9 mouse cellular contexts compared by ENCODE assay signal in genomic region chr19:47013340-47014158, GRCm38 (mm10). TPM values are rescaled to one million over a fixed set of nuclear protein-coding genes. Genes with fewer than 3 reads are reported as not detected.
DNase-seq lines count a peak whose midpoint lies in the region; ATAC-seq and TF ChIP-seq lines count a peak whose summit lies in the region.
"Had no signal": no experiment of that assay in that cellular context is flagged by ENCODE, and none has a peak within 500 bp of the region (broad histone marks: within the 10 kb centered on the region; RNA-seq: fewer than 3 reads in every experiment).

No protein-coding gene starts in this region.

- DNase-seq in embryo, embryonic 10.5 days (ENCODE audit: low spot score): peak; percentile 19
- no peak for DNase-seq in embryo, embryonic 9.5 days (ENCODE audit: extremely low spot score)
- no peak for DNase-seq in stomach, postnatal 0 days (ENCODE audit: low spot score)
- no peak for DNase-seq in adrenal gland, postnatal 25 days

- TF ChIP-seq CTCF in stomach, postnatal 0 days (IDR thresholded peaks at IDR 0.05; ENCODE audit: low read depth): no peak

- no peak overlapping the region for H3K27ac ChIP-seq in stomach, embryonic 14.5 days (ENCODE audit: low read length)
- no peak overlapping the region for H3K27ac ChIP-seq in stomach, postnatal 0 days (replicated peaks)
- H3K27ac ChIP-seq in intestine, embryonic 16.5 days (ENCODE audit: low read length): no peak overlapping the region
- H3K27ac ChIP-seq: lung, embryonic 15.5 days had no signal

- no peaks in the 10 kb centered on the region for H3K36me3 ChIP-seq in stomach, embryonic 14.5 days (ENCODE audit: control insufficient read depth, insufficient read depth, low read length)
- H3K36me3 ChIP-seq in stomach, postnatal 0 days (ENCODE audit: control insufficient read depth, insufficient read depth, low read length): no peaks in the 10 kb centered on the region
- no peaks in the 10 kb centered on the region for H3K36me3 ChIP-seq in intestine, embryonic 16.5 days (ENCODE audit: control insufficient read depth, insufficient read depth, low read length)
- H3K36me3 ChIP-seq: lung, embryonic 15.5 days had no signal

- peaks cover 11% of the 10 kb centered on the region; the same call in 1 of the 2 replicates for H3K4me1 ChIP-seq in stomach, embryonic 14.5 days (ENCODE audit: control insufficient read depth, insufficient read depth, low read length)
- H3K4me1 ChIP-seq in stomach, postnatal 0 days (replicated peaks; ENCODE audit: control insufficient read depth, insufficient read depth): peaks cover 3% of the 10 kb centered on the region; the same call in 1 of the 2 replicates
- peaks cover 13% of the 10 kb centered on the region for H3K4me1 ChIP-seq in intestine, embryonic 16.5 days (ENCODE audit: control insufficient read depth, insufficient read depth, low read length)

- no peak overlapping the region for H3K9ac ChIP-seq in stomach, embryonic 14.5 days (replicated peaks; ENCODE audit: low read depth, low read length)
- H3K9ac ChIP-seq in stomach, postnatal 0 days (ENCODE audit: low read length): no peak overlapping the region
- no peak overlapping the region for H3K9ac ChIP-seq in intestine, embryonic 16.5 days (ENCODE audit: low read depth, low read length)
- H3K9ac ChIP-seq: lung, embryonic 15.5 days had no signal

- no peak overlapping the region; the same call in 1 of the 2 replicates for H3K4me2 ChIP-seq in stomach, embryonic 14.5 days (replicated peaks; ENCODE audit: low read depth, low read length)
- H3K4me2 ChIP-seq in stomach, postnatal 0 days (replicated peaks; ENCODE audit: low read depth): no peak overlapping the region
- H3K4me2 ChIP-seq in intestine, embryonic 16.5 days (ENCODE audit: low read depth, low read length): no peak overlapping the region

- ATAC-seq in stomach, embryonic 14.5 days (ENCODE audit: insufficient number of reproducible peaks, insufficient read depth, low FRiP score, low read depth): no peak
- ATAC-seq in stomach, postnatal 0 days (ENCODE audit: low FRiP score, low TSS enrichment): no peak
- ATAC-seq in intestine, embryonic 16.5 days: no peak
- no peak for ATAC-seq in activated CD4-positive, CD25-positive, alpha-beta regulatory T cell, adult 4 months
- ATAC-seq in monocyte, adult 5-6 weeks (replicated peaks; ENCODE audit: insufficient number of reproducible peaks, low FRiP score, low TSS enrichment, poor library complexity, severe bottlenecking): no peak

- peaks cover 38% of the 10 kb centered on the region for H3K27me3 ChIP-seq in stomach, embryonic 14.5 days (ENCODE audit: control insufficient read depth, insufficient read depth, low read length)
- H3K27me3 ChIP-seq in stomach, postnatal 0 days (ENCODE audit: control insufficient read depth, insufficient read depth, low read length): peaks cover 19% of the 10 kb centered on the region
- H3K27me3 ChIP-seq in intestine, embryonic 16.5 days (replicated peaks; ENCODE audit: control insufficient read depth, insufficient read depth, low read length): peaks cover 51% of the 10 kb centered on the region

- H3K4me3 ChIP-seq in stomach, embryonic 14.5 days (ENCODE audit: low read depth, low read length): peak overlapping the region; percentile 44
- H3K4me3 ChIP-seq in stomach, postnatal 0 days (ENCODE audit: low read depth, low read length): no peak overlapping the region
- H3K4me3 ChIP-seq in intestine, embryonic 16.5 days (ENCODE audit: low read length): peak overlapping the region; percentile 51; the same call in 1 of the 2 replicates

- no peaks in the 10 kb centered on the region for H3K9me3 ChIP-seq in stomach, embryonic 14.5 days (ENCODE audit: control insufficient read depth, low read depth, low read length)
- H3K9me3 ChIP-seq in stomach, postnatal 0 days (ENCODE audit: control insufficient read depth, low read length): no peaks in the 10 kb centered on the region
- no peaks in the 10 kb centered on the region for H3K9me3 ChIP-seq in intestine, embryonic 16.5 days (ENCODE audit: control insufficient read depth, low read length)
- H3K9me3 ChIP-seq: lung, embryonic 15.5 days had no signal

- WGBS in stomach, embryonic 14.5 days: 13% methylated on average over 20 of the region's 20 CpGs
- 11% methylated on average over 20 of the region's 20 CpGs for WGBS in stomach, postnatal 0 days
- 14% methylated on average over 20 of the region's 20 CpGs for WGBS in intestine, embryonic 16.5 days

- no peak for TF ChIP-seq EP300 in stomach, postnatal 0 days (optimal IDR thresholded peaks at IDR 0.05)

RNA-seq across cellular contexts. Expression of gene Ina, which starts 0.9 kb away (rescaled TPM):
- polyA plus RNA-seq in stomach, embryonic 14.5 days (2014; fragmentation: Nextera tagmentation; extraction: Ambion mirVana): 16.0 and 18.7 TPM in 2 replicates
- 3.5 and 4.2 TPM in 2 replicates for polyA plus RNA-seq in stomach, postnatal 0 days (2015; fragmentation: Nextera tagmentation; extraction: Ambion mirVana)
- 5.6 and 7.9 TPM in 2 replicates for polyA plus RNA-seq in intestine, embryonic 16.5 days (2015; fragmentation: Nextera tagmentation; extraction: Ambion mirVana)
- total RNA-seq in adrenal gland, postnatal 25 days (2021): 5.1 and 5.4 TPM in 2 replicates
- polyA plus RNA-seq in activated CD4-positive, CD25-positive, alpha-beta regulatory T cell, adult 4 months (2017; shearing (Covaris generic)): not detected
- total RNA-seq in monocyte, adult 5-6 weeks (2017): not detected in 3 replicates

RNA-seq across cellular contexts. Expression of gene Nt5c2, which starts 1.4 kb away (rescaled TPM):
- 84.2 and 106 TPM in 2 replicates for polyA plus RNA-seq in stomach, embryonic 14.5 days (2014; fragmentation: Nextera tagmentation; extraction: Ambion mirVana)
- polyA plus RNA-seq in stomach, postnatal 0 days (2015; fragmentation: Nextera tagmentation; extraction: Ambion mirVana): 59.4 and 70.9 TPM in 2 replicates
- 37.6 and 45.3 TPM in 2 replicates for polyA plus RNA-seq in intestine, embryonic 16.5 days (2015; fragmentation: Nextera tagmentation; extraction: Ambion mirVana)
- total RNA-seq in adrenal gland, postnatal 25 days (2021): 59.5 and 64.5 TPM in 2 replicates
- polyA plus RNA-seq in activated CD4-positive, CD25-positive, alpha-beta regulatory T cell, adult 4 months (2017; shearing (Covaris generic)): 10 to 100 TPM; 22.6 to 25.4 TPM
- 45.4 to 63.8 TPM (median 58.6 TPM) in 3 replicates for total RNA-seq in monocyte, adult 5-6 weeks (2017)

RNA-seq across cellular contexts. Expression of gene Pcgf6, which starts 37.2 kb away (rescaled TPM):
- 22.0 and 24.0 TPM in 2 replicates for polyA plus RNA-seq in stomach, embryonic 14.5 days (2014; fragmentation: Nextera tagmentation; extraction: Ambion mirVana)
- 9.8 and 10.1 TPM in 2 replicates for polyA plus RNA-seq in stomach, postnatal 0 days (2015; fragmentation: Nextera tagmentation; extraction: Ambion mirVana)
- polyA plus RNA-seq in intestine, embryonic 16.5 days (2015; fragmentation: Nextera tagmentation; extraction: Ambion mirVana): 16.1 and 16.7 TPM in 2 replicates
- total RNA-seq in adrenal gland, postnatal 25 days (2021): 12.2 and 14.9 TPM in 2 replicates
- 1 to 10 TPM; 6.5 to 8.6 TPM for polyA plus RNA-seq in activated CD4-positive, CD25-positive, alpha-beta regulatory T cell, adult 4 months (2017; shearing (Covaris generic))
- 0.95 to 5.7 TPM (median 1.7 TPM) in 3 replicates for total RNA-seq in monocyte, adult 5-6 weeks (2017)

RNA-seq across cellular contexts. Expression of gene Taf5, which starts 54.0 kb away (rescaled TPM):
- polyA plus RNA-seq in stomach, embryonic 14.5 days (2014; fragmentation: Nextera tagmentation; extraction: Ambion mirVana): 7.3 and 8.5 TPM in 2 replicates
- 1.6 and 1.8 TPM in 2 replicates for polyA plus RNA-seq in stomach, postnatal 0 days (2015; fragmentation: Nextera tagmentation; extraction: Ambion mirVana)
- 3.6 and 3.8 TPM in 2 replicates for polyA plus RNA-seq in intestine, embryonic 16.5 days (2015; fragmentation: Nextera tagmentation; extraction: Ambion mirVana)
- 4.4 and 5.3 TPM in 2 replicates for total RNA-seq in adrenal gland, postnatal 25 days (2021)
- polyA plus RNA-seq in activated CD4-positive, CD25-positive, alpha-beta regulatory T cell, adult 4 months (2017; shearing (Covaris generic)): 1 to 10 TPM; 1.9 to 2.9 TPM
- 15.5 to 23.5 TPM (median 20.1 TPM) in 3 replicates for total RNA-seq in monocyte, adult 5-6 weeks (2017)
